In genomic region chr7:45459564-45460140, GRCm38 (mm10) we compare ENCODE assay signal across 8 mouse cellular contexts. TPM values are rescaled to one million over a fixed set of nuclear protein-coding genes. Genes with fewer than 3 reads are reported as not detected.
DNase-seq lines count a peak whose midpoint lies in the region; ATAC-seq lines count a peak whose summit lies in the region.
"Not testable (repeated sequence)": the region's sequence is repeated elsewhere in the genome, so short reads cannot be mapped to it uniquely, and the experiment has no call there.

Ftl1 (minus strand) TSS chr7:45459884.

- ATAC-seq in hindbrain, embryonic 16.5 days, result peak; percentile 96

- peak within 1 kb of the TSS; percentile 90 for H3K4me2 ChIP-seq in hindbrain, embryonic 16.5 days (ENCODE audit: low read length)

- not testable (repeated sequence) for H3K36me3 ChIP-seq in hindbrain, embryonic 16.5 days (ENCODE audit: control insufficient read depth, insufficient read depth, low read length)
- peaks cover 28% of the 10 kb centered on the region; the same call in 1 of the 2 replicates for H3K36me3 ChIP-seq in macrophage (ENCODE audit: inconsistent target)

- peak; percentile 92 for DNase-seq in WW6 (ENCODE audit: low read depth, low spot score)
- peak; percentile 85 to 94 for DNase-seq in cerebellum, postnatal 4 days (ENCODE audit: low spot score in 2 of 2)
- peak; percentile 98 for DNase-seq in gastrocnemius, adult 18-20 months (ENCODE audit: low spot score)
- DNase-seq in left cerebral cortex, adult 18-20 months (ENCODE audit: low spot score in 2 of 2), result peak; percentile 92 to 94
- peak; percentile 98 for DNase-seq in right cerebral cortex, adult 18-20 months
- DNase-seq in urinary bladder, postnatal 10 days (ENCODE audit: low spot score), result peak; percentile 92

- not testable (repeated sequence) for H3K9me3 ChIP-seq in hindbrain, embryonic 16.5 days (ENCODE audit: control insufficient read depth, low read length)

- peak within 1 kb of the TSS; percentile 68 for H3K9ac ChIP-seq in hindbrain, embryonic 16.5 days (ENCODE audit: low read depth, low read length)

- peaks cover 65% of the 10 kb centered on the region for H3K79me2 ChIP-seq in macrophage (ENCODE audit: inconsistent target)

- H3K4me1 ChIP-seq in hindbrain, embryonic 16.5 days (ENCODE audit: control insufficient read depth, insufficient read depth, low read depth, low read length), result peaks cover 33% of the 10 kb centered on the region

- WGBS in hindbrain, embryonic 16.5 days, result under 1% methylated on average over 24 of the region's 37 CpGs
- WGBS in macrophage (ENCODE audit: missing documents), result 3% methylated on average over 20 of the region's 37 CpGs

- peak within 1 kb of the TSS; percentile 60 for H3K4me3 ChIP-seq in hindbrain, embryonic 16.5 days (ENCODE audit: low read length)
- peak within 1 kb of the TSS; percentile 99 for H3K4me3 ChIP-seq in macrophage (ENCODE audit: inconsistent target)

- peak within 1 kb of the TSS; percentile 93 for H3K27ac ChIP-seq in hindbrain, embryonic 16.5 days (ENCODE audit: low read depth, low read length)
- H3K27ac ChIP-seq in macrophage, result peak within 1 kb of the TSS; percentile 100

- not testable (repeated sequence) for H3K27me3 ChIP-seq in hindbrain, embryonic 16.5 days (replicated peaks; ENCODE audit: control insufficient read depth, insufficient read depth, low read length)

RNA-seq across cellular contexts. Expression of gene Ftl1, which starts in this region (rescaled TPM):
- 100 to 1,000 TPM; 109 to 151 TPM for total RNA-seq in gastrocnemius, adult 18-20 months (2021)
- polyA plus RNA-seq in hindbrain, embryonic 16.5 days (2015; fragmentation: Nextera tagmentation; extraction: Ambion mirVana), result 5,303 and 5,527 TPM in 2 replicates
- total RNA-seq in left cerebral cortex, adult 18-20 months (2021), result 100 to 1,000 TPM; 218 to 238 TPM
- 1,000 to 10,000 TPM in 17 of 26 experiments, 100 to 1,000 TPM in 9; 394 to 2,185 (median 1,126) TPM for total RNA-seq in macrophage (2018; cell fraction: chromatin; rRNA removed)
- over 10,000 TPM; 22,605 to 41,733 (median 29,198) TPM for total RNA-seq in macrophage (2018; cell fraction: cytosol; rRNA removed)
- total RNA-seq in macrophage (2018; cell fraction: nucleus; rRNA removed), result 1,000 to 10,000 TPM; 1,882 to 6,751 (median 4,081) TPM
- 15,351 to 37,573 TPM (median 32,957 TPM) in 3 replicates for polyA plus RNA-seq in macrophage (2018)

Comparison
In these comparisons a context has a peak if more than half of its experiments do, and no peak if none do; other contexts are left out.
1. Peak in every context shown above with its lines: DNase-seq, ATAC-seq, H3K4me3 ChIP-seq and H3K27ac ChIP-seq.